Mouse (Mus musculus) skeletal muscle tissue, adult 2 months (tissue): ENCODE measurements around the gene Shb.

Experiments
- DNase-seq: peaks from one replicate; pipeline ENCODE4 v3.0.0-alpha.2; 2012; ENCODE audit warnings: low read depth, low spot score

The Shb gene

DNA sequence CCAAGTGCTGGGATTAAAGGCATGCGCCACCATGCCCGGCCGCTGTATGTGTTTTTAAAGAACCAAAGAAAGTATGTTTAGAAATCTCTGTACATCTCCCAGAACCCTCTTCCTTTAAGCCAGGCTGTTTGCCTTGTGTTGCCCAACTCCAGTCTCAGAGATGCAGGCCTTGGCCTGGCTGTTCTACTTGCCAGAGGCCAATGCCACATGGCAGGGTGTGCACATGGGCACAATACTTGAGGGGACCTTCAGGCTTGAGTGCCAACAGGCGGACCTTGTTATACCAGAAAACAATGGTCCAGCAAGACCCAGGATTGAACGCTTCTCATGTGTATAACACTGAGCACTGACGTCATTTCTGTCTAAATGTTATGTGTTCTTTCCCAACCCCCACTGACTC is 27.1 kb downstream of the Shb start:
- DNase-seq = no peak

DNA sequence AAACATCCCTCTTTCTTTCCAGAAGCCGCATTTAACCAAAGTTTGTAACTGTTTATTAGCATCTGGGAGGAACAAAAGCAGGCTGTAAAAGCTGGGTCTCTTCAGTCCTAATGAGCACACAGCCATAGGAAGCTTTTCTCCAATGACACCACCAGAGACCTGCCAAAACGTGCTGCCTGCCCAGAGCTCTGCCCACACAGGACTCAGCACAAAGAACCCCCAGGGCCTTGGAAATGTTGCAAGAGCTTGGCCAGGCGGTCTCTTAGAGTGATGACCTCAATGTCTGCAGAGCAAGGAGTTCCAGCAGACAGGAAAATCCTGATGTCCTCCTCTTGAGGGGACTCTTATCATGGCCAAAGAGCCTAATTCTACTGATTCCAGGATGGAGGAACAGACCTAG is 28.5 kb downstream of the Shb start:
- DNase-seq = peak; percentile 60

DNA sequence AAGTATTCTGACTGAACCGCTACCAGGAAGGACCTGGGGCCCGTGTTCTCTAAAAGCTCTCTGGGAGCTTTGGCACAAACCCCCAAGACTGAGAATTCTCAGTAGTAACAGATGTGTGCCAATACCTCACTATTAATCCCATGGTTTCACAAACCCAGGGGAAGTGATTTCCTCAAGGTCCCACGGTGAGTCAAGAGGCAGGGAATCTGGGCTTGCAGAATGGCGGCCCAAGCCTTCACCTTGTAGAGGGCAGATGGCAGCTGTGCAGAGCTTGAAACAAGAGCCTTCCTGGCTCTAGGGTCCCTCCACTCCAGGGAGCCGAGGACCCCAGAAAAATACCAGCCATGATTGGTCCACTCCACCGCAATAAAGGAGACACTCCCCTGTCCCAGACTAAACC is 28.9 kb downstream of the Shb start:
- DNase-seq = no peak

DNA sequence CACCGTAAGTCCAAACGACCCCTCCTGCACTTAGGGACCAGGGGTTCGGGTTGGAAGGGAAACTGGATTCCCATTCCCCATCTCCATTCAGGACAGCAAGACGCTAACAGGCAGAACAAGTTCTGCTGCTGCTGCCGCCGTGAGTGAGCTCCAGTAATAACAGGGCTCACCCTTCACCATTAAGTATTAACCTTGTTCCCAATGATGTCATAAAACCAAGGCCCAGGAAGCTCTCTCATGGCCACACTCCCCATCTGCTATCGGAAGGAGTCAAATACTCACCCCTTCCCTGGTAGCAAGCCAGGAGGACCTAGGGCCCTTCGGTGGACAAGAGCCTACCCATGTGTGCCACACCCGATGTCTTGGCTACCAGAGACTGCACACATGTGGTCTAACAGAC is 30.3 kb downstream of the Shb start:
- no peak for DNase-seq

DNA sequence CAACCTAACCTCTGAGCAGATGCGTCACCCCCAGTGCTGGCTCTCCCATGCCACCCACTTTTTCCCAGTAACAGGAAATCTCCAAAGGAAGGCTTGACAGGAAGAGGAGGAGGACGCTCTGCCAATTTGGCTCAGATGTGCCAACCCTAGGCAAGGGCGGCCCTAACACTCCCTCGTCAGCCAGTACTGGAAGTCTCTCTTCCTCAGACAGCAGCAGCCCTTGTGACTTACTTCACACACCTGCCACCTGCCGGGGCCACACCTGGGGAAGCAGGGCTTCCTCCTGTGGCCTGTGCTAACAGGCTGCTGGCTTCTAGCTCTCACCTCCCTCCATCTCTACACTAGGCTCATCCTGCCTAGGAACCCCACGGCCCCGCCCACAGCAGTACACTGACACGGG is 31.9 kb downstream of the Shb start:
- no peak for DNase-seq

DNA sequence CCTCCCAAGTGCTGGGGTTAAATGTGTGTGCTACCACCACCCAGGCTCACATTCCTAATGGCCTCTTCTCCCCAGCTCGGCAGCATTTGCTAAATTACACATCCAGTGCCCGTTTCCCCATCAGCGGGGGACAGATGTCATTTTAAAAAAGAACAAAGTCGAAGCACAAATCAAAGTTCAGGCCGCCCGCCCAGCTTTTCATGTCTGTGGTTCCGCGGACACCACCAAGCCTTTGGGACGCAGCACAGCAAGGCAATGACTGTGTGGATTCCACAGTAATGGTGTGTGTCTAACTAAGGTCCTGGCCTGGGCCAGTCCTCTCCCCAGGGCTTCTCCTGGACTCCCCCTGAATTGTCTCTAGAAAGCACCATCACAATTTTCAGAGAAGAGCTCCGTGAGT is 32.7 kb downstream of the Shb start:
- no peak for DNase-seq

DNA sequence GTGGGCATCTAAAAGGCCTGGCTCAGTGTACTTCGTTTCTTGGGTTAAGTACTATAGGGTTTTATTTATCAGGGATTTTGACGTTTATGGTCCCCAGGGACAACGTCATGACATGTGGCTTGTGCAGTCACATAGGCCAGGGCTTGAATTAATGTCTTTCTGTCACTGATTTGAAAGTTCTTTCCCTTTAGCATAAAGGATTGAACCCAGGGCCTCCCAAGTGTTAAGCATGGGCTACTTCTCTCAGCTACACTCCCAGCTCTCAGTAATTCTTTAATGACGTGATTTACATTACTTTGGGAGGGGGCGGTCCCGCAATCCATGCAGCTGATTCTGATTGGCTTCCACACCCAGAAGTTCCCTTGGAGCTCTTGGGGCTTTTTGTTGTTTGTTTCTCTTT is 33.2 kb downstream of the Shb start:
- DNase-seq = no peak

DNA sequence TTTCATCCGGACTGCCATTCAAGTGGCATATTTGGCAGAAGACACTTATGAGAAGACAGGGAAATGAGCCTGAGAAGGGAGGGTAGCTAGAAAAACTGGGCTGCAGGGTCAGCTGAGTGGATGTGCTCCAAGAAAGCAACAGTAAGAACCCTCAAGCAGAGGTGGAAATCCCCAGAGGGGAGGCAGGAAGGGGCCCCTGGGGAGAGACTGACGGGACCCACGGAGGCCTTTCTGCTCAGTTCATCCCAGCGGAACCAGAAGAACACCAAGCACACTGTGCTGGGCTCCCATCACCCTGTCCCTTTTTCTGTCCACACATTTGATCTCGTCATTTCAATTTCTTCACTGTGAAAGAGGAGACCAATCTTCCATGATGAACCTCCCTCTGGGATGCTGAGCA is 33.9 kb downstream of the Shb start:
- DNase-seq = no peak

DNA sequence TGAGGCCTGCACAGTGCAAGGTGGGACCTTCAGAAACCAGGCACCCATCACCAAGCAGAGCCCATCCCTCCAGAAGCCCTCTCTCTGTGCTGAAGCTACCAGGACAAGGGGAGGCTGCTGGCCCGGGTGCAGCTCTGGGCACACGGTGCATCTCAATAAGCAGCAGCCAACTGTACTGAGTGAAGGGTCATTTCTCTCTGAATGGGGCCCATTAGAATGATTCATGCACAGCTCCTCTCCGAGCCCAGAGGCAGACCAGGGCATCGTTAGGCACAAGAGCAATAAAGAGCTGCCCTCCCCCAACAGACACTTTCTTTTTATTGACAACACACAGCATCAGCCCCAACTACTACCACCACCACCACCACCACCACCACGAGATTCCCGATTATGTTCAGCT is 35.0 kb downstream of the Shb start:
- no peak for DNase-seq

DNA sequence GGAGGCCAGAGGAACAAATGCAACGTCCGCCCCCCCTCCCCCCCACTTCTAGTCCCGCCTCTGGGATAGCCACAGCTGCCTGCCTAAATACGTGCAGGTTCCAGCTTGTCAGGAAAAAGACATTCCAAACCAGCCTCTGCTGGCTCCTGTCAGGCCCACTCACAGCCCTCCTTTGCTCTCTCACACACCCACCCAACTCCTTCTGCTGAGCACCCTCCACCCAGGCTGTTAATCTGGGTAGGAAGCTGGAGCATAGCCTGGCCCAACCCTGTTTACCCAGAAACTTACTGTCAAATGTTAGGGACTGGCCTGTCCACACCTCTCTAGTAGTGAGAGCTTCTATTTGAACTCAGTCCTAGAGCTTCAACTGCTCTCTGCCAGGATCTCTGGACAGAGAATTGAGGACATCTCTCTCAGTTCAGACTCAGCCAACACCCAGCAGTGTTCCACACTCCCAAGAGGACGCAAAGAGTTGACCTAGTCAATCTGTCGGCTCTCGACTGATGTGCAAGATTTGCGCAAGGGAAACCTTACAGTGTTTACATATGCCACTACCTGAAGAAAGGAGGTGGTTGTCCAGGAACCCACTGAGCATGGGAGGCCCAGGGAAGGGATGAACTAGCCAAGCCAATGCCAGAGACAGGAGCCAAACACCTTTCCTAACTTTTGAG is 36.6 kb downstream of the Shb start:
- DNase-seq = no peak

DNA sequence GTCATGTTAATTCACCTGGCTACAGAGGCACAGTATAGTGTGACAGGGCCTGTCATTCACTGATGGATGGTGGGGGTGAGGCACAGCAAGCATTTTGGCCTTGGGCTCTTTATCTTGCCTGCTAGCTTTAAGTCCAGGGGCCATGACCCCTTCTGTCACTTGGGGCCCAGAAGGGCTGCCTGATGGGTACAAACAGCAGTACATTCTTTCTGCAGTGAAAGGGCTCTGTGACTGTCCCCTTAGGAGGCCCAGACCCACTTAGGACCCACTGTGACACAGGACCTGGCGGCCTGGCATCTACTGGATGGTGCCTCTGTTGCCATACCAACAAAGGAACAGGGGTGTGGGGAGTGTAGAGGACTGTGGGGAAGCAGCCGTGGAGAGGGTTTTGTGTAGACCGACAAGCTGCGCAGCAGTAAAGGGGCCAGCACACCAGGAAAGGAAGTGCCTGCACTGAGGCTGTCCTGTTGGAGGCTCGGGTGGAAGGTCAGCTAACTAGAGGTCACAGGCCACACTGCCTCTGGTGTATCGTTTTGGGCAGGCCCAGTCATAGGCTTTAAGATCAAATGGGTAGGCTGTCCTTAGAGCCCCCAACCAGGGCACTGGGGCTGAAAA is 38.4 kb downstream of the Shb start:
- DNase-seq = no peak

DNA sequence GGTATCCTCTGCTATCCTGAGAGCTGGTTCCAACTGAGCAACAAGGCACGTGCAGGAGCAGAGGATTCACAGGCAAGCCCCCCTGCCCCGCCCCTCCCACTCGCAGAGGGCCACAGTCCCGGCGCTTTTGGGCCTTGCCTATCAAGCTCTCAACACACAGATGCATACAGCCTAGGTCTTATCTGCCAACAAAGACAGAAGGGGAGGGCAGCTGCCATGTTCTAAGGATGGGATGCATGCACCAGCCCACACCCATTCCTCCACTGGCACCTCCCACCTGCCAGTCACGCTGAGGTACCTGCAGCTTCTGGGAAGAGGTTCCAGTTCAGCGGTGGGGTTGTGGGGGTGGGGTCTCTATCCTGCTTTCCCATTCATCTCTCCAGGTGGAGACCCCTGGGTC is 39.2 kb downstream of the Shb start:
- no peak for DNase-seq

DNA sequence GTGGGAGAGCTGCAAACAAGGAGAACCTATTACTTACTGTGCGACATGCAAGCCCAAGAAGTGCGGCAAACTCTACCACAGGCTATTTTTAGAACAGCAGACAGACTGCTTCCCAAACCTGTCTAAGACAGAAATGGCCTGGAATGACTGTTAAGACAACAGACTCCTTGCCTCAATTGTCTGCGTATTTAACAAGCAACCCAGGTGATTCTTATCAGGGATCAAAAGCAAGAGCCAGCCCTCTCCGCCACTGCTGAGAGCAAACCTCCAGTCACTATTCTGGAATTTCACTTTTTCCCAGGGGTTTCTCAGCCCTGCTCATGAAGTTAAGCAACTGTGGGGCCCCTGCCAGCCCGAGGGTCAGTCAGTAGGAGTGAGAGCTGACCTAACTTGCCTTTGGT is 39.6 kb downstream of the Shb start:
- no peak for DNase-seq

DNA sequence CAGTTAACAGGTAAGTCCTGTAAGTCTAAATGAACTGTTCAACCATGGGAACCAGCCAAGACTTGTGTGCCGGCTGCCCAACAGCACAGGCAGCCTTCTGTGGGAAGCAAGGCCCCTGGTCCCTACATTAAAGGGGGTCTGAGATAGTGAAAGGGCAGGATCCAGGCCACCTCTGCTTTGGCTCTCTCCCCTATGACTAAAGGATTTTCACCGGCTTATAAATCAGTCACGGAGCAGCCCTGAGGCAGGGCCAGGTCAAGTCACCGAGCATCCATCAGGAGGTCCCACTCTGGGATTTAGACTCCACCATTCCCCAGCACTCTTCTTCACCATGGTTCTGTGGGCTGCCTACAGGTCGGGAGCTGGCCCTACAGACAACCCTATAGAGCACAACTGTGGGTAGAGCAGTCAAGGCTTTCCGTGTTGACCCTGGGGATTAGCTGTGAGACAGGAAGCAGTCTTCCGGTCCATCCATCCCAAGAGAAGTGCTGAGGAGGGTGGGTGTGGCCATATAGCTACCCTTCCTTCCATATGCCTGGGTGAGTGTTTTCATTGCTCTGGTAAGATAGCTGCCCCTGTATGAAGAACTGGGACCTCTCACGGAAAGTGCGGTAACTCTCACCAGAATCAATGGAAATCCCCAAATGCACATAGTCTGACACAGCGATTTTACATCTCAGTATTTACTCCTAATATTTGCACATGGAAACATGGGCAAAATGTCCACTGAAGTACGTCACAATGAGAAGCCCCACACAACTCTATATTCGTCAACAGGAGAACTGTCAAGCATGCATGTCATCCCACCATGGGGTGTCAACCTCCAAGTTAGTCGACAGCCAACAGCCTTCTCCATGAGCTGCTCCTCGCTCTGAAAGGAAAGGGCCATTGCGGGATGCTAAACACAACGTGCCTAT is 40.3 kb downstream of the Shb start:
- DNase-seq = no peak

DNA sequence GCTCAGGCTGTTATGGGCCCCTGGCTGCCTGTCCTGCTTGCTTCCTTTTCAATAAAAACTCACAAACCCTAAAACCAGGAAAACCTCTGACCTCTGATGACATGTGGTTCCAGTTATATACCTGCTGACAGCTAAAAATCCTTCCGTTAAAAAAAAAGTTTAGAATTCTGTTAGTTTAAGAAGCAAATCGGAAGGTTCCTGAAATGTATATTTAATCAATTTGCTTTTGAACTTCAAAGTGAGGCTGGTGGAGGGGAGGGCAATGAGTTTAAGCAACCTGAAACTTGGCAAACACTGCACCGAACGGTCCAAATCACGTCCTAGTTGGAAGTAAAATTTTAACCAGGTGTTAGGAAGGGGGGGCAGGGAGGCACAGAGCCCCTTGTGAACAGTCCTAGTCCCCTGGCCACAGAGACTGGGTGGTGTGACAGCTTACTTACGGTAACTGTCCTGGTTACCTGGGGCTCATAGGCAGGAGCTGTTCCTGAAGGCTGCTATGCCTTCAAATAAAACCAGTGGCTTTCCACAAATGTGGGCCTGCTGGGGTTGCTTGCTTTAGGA is 41.1 kb downstream of the Shb start:
- no peak for DNase-seq

DNA sequence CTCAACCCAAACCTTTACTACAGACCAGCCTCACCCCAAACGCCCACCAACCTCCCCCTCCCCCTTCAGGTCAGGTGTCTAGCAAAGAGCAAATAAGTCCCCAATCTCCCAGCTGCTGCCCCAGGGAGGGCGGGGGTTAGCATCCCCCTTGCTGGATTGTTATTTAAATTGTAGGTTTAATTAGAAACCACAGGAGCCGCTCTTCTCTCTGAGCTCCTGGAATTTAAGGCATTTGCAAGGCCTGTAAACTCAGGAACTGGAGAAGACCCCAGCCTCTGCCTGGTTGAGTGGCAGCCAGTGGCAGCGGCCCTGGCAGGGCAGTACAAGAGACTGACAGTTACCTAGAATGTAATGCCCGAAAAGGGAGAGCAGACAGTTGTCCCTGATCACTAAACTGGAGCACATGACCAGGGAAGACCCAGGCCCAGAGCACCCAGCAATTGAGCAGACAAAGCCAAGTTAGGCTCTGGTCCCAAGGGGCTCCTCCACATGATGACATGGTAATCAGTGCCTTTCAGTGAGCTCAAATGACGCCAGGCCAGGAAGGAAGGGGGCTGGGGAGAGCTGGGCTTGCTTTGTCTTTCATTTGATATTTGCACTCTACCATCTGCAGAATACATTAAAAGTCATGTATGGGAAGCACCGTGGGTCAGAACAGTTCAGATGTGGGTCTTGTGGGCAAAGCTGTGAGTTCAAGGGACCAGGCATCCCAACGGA is 42.1 kb downstream of the Shb start:
- DNase-seq = no peak

DNA sequence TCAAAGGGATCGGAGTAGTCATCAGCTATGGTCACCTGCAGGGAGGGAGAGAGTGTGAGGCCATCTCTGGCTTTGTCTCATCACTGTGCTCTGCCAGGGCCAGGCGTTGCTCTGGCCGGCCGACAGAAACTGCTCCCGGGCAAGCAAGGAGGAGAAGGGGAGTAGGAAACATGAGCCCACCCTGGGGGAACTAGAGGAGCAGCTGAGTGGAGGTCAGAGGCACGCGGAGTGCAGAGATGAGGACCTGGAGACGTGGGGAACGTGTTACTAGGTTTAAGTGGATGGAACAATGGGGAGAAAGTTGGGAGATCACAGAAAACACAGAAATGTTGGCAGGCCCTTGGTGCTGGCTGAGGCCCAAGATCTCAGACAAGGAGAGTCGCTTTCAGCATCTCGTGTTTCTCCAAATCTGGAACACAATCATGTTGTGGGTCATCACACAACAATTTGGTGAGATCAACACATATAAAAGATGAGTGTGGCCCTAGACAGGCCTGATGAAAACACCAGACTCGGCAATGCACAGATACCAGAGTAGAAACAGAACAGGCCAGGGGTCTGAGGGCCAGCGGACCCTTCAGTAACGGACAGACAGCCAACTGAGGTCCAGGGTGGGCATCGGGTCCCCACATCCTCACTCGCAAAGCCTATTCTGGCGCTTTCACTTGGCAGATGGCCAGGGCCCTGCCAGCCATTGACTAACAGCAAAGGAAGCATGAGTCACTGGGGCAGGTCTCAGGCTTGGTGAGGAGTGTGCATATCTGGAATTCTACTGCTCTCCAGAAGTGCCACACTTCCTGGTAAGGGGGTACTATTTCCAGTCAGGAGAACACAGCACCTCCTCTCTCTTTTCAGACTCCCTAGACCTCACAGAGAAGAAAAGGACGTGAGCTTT is 42.9 kb downstream of the Shb start:
- DNase-seq = peak; percentile 69

DNA sequence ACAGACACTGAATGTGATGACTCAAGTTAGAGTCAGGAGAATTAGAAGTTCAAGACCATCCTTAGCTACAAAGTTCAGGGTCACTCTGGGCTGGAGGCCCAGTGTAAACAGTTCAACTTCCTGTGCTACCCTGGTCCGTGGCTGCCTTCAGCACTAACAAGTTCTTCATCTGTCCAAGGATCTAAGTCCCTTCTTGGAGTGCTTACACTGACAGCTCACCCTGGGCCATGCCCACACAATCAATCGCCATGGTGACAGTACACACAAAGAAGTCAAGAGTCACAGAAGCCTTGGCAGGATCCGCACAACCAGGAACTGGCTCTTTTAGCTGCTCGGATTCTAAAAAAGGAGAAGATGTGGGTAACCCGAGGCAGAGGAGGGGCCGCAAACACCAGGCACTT is 44.6 kb downstream of the Shb start:
- peak; percentile 62 for DNase-seq

DNA sequence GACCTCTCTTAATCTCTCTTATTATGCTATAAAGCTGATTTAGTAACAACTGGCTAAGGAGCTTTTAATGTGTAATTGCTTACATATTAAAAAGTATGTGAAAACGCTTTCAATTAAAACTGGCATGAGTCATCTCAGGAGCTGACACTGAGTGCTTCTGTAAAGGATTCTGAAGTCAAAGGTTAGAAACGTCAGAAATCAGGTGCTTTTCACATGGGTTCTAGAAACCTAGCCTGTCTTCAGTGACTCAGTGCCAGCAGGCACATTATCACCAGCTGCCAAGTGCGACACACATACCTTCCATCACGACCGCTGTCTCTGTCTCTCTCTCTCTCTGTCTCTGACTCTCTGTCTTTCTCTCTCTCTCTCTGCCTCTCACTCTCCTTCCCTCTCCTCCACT is 47.2 kb downstream of the Shb start:
- DNase-seq = no peak

DNA sequence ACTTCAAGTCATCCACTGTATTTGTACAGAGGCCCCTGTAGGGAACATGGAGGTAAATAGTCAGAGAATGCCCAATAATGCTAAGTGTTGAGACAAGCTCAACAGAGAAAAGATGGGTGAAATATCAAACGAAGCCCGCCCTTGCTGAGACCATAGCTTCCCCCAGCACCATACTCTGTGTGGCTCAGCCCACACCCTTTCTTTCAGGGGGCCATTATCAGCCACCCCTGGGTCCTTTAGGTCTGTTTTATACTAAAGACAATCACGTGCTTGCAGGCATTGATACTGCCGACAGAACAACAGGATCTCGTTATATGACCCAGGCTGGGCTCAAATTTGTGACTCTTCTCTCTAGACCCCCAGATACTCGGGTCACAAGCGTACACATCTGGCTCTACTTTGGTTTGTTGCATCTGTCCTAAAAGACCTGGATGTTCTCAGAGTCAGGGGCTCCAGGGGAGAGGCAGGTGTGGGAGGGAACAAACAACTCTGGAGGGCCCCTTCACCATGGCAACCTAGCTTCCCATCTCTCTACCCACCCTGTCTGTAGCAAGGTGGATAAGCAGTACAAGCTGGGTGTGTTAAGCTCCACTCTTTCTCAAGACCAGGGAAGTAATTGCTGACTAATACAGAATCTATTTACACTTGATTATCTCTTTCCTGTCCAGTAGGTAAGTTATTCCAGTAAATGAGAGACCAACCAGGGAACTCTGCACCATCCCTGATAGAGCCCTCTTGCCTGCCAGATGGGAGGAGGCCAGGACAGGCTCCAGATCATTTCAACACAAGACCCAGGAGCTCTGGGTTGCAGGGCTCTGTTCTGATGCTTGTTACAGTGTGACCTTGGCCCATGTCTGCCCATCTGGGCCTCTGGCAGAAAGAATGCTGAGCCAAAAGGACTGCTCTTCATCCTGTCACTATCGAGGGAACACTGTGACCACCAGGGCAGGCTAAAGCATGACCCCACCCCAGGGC is 48.7 kb downstream of the Shb start:
- peak; percentile 38 for DNase-seq
